In the genomic region with DNA sequence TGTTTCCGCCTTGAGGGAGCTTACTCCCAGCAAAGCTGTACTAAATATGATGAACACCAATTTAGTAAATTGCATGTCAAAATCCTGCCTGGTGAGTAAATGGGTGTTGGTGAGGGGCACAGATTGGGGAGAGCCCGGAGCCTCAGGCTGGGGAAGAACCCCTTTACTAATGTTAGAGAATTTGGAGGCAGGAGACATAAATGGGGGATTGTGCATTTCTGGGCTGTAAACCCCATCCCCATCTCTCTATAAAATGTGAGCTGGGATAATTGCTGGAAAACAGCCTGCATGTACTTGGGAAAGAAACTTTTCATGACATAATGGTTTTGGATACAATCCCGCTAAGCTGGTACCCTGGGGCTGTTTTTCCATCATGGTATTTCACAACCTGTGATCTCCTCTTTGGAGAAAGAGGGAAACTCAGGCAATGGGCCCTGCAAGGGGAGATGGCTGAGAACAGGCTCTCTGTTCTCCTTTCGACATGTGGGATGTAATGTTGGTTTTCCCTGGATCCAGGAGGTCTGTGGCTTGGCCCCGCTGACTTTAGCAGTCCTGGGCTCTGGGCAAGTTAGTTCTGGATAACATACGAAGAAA, we compare ENCODE assay signal across 11 mouse cellular contexts.
"Had no signal": no experiment of that assay in that cellular context is flagged by ENCODE, and none has a peak within 500 bp of the region (broad histone marks: within the 10 kb centered on the region; RNA-seq: fewer than 3 reads in every experiment).

No protein-coding gene starts in this region.

- H3K9me3 ChIP-seq: midbrain, embryonic 13.5 days had no signal

- DNase-seq: kidney, adult 8-10 months; kidney, postnatal 25 days; lung, adult 18-20 months; lung, postnatal 36 days; right cerebral cortex, postnatal 14 days; thymus, adult 2 months; thymus, postnatal 36 days had no signal

- H3K4me2 ChIP-seq: midbrain, embryonic 13.5 days had no signal

- ATAC-seq: lung, postnatal 0 days; midbrain, embryonic 13.5 days had no signal

- H3K27ac ChIP-seq: liver, embryonic 14.5 days; midbrain, embryonic 13.5 days; stomach, postnatal 0 days had no signal

- H3K9ac ChIP-seq: liver, embryonic 14.5 days; midbrain, embryonic 13.5 days had no signal

- H3K4me3 ChIP-seq: midbrain, embryonic 13.5 days had no signal

- H3K4me1 ChIP-seq: midbrain, embryonic 13.5 days had no signal

- H3K27me3 ChIP-seq: midbrain, embryonic 13.5 days had no signal

- H3K36me3 ChIP-seq: midbrain, embryonic 13.5 days had no signal
